Mouse (Mus musculus) neural tube, embryonic 11.5 days (tissue): Measurements from ENCODE around the gene Tmem50a. TPM values are rescaled to one million over a fixed set of nuclear protein-coding genes. Genes with fewer than 3 reads are reported as not detected.

Experiments used
- ATAC-seq: fragments of 200-750 bp; cut with Nextera tagmentation; 2 replicates; pipeline ENCODE4 v1.8.0; 2017; ENCODE audit warnings: moderate number of reproducible peaks, mild to moderate bottlenecking, moderate TSS enrichment, moderate library complexity; ENCODE audit not compliant: insufficient read depth, low FRiP score, low TSS enrichment
- DNase-seq: peaks from one replicate; pipeline ENCODE4 v3.0.0-alpha.2; 2015; ENCODE audit warnings: low spot score
- H3K27ac ChIP-seq: fragments of 300-500 bp; sonication (generic); 2 replicates; pipeline ENCODE4 v1.5.1; 2014; ENCODE audit warnings: low read depth, mild to moderate bottlenecking, low read length
- H3K27me3 ChIP-seq: fragments of 300-500 bp; sonication (generic); 2 replicates; pipeline ENCODE4 v1.6.1; 2014; ENCODE audit warnings: mild to moderate bottlenecking, low read length, mixed read lengths; ENCODE audit not compliant: control insufficient read depth, insufficient read depth
- H3K36me3 ChIP-seq: fragments of 300-500 bp; sonication (generic); 2 replicates; pipeline ENCODE4 v1.6.1; 2014; ENCODE audit warnings: mild to moderate bottlenecking, low read length, moderate library complexity, mixed read lengths; ENCODE audit not compliant: control insufficient read depth, insufficient read depth
- H3K4me1 ChIP-seq: fragments of 300-500 bp; sonication (generic); 2 replicates; pipeline ENCODE4 v1.6.1; 2014; ENCODE audit warnings: low read length, mixed read lengths; ENCODE audit not compliant: control insufficient read depth, insufficient read depth
- H3K4me2 ChIP-seq: fragments of 300-500 bp; sonication (generic); 2 replicates; pipeline ENCODE4 v1.6.1; 2014; ENCODE audit warnings: low read depth, mild to moderate bottlenecking, moderate library complexity
- H3K4me3 ChIP-seq: fragments of 300-500 bp; sonication (generic); 2 replicates; pipeline ENCODE4 v1.5.1; 2014; ENCODE audit warnings: low read depth, low read length
- H3K9ac ChIP-seq: fragments of 300-500 bp; sonication (generic); 2 replicates; pipeline ENCODE4 v1.6.1; 2014; ENCODE audit warnings: mild to moderate bottlenecking, low read length
- H3K9me3 ChIP-seq: fragments of 300-500 bp; sonication (generic); 2 replicates; pipeline ENCODE4 v1.6.1; 2016; ENCODE audit warnings: low read length; ENCODE audit not compliant: control insufficient read depth
- WGBS: fragments of 180-500 bp; shearing (Covaris S2); extraction: QIAGEN DNeasy Blood & Tissue Kit; methylation state at CpG from one replicate; pipeline ENCODE4 v1.1.7; 2014; 5-methylcytosine and 5-hydroxymethylcytosine counted together
- polyA plus RNA-seq: library from polyadenylated mRNA; unstranded; fragments of >200 nt; fragmentation: Nextera tagmentation; extraction: Ambion mirVana; gene quantifications from 2 replicates; pipeline ENCODE4 v1.2.1, GENCODE M21; 2014

Gene Tmem50a
- polyA plus RNA-seq, 1 experiment from 2014 or later = 150 TPM

DNA sequence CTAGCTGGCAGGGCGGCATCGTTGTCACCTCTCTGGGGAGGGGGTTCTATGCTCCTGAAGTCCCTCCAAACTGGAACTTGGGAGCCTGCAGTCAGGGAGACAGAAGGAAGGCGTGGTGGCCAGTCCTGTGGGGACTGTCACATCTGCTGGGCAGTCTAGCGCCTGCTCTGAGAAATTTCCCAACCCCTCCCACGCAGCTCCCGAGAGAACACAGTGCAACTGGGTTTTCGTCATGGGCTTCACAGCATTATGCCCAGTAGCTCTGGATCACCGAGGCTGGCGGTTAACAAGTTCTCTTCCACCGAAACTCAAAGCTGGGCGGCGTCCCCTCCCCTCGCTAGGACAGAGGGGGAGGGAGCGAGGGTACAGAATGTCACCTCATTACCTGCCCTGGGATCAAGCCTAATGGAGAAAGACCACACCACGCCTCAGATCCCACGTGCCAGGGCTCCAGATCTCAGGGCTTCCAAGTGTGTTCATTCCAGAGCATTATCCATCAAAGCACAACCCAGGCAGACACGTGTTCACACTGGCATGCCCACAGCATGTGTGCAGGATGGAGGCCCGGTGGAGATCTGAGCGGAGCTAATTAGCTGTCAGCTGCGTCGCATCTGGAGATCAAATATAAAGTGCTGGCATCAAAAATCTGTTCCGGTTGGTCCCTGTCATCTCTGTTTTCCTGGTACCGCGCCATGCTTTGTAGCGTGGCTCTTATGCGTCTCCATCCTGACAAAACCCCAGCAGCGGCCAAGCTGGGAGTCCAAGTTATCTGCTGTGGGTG is 29.1 kb upstream of the Tmem50a start:
- no peak overlapping the region; the same call in 1 of the 2 replicates for H3K9ac ChIP-seq
- H3K27ac ChIP-seq = no peak overlapping the region
- H3K27me3 ChIP-seq = 0 out of 2 replicates have a peak, but pooled peaks cover 5% of the 10 kb centered on the region
- H3K4me3 ChIP-seq = no peak overlapping the region
- H3K36me3 ChIP-seq = no peaks in the 10 kb centered on the region
- DNase-seq (no peak), ATAC-seq (no peak)
- WGBS = 56% methylated on average over 26 of the region's 27 CpGs
- H3K4me2 ChIP-seq = no peak overlapping the region
- no peaks in the 10 kb centered on the region for H3K4me1 ChIP-seq
- H3K9me3 ChIP-seq = no peaks in the 10 kb centered on the region

DNA sequence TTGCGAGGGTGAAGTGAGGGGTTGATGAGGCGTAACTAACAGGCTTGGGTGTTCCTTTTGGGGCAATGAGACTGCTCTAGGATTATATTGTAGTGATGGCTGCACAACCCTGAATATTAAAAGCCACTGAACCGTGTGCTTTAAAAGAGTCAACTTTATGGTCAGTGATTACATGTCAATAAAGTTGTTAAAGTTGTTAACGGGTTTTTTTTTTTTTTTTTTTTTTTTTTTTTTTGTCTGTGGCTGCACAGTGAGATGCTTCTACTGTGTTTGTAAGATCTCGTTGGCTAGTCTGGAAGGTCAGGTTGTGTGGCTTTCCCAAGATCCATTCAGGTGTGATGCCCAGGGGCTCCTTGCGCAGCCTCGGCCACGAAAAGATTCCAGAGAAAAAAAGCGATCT is 25.1 kb upstream of the Tmem50a start:
- Histone ChIP-seq H3K27ac (no peak overlapping the region), H3K4me2 (no peak overlapping the region), H3K9me3 (no peaks in the 10 kb centered on the region), H3K4me3 (no peak overlapping the region), H3K27me3 (0 out of 2 replicates have a peak, but pooled peaks cover 5% of the 10 kb centered on the region), H3K4me1 (no peaks in the 10 kb centered on the region), H3K9ac (no peak overlapping the region), H3K36me3 (peaks cover 2% of the 10 kb centered on the region; the same call in 1 of the 2 replicates)
- no peak for ATAC-seq
- DNase-seq = no peak
- WGBS = 41% methylated on average over 9 of the region's 9 CpGs

DNA sequence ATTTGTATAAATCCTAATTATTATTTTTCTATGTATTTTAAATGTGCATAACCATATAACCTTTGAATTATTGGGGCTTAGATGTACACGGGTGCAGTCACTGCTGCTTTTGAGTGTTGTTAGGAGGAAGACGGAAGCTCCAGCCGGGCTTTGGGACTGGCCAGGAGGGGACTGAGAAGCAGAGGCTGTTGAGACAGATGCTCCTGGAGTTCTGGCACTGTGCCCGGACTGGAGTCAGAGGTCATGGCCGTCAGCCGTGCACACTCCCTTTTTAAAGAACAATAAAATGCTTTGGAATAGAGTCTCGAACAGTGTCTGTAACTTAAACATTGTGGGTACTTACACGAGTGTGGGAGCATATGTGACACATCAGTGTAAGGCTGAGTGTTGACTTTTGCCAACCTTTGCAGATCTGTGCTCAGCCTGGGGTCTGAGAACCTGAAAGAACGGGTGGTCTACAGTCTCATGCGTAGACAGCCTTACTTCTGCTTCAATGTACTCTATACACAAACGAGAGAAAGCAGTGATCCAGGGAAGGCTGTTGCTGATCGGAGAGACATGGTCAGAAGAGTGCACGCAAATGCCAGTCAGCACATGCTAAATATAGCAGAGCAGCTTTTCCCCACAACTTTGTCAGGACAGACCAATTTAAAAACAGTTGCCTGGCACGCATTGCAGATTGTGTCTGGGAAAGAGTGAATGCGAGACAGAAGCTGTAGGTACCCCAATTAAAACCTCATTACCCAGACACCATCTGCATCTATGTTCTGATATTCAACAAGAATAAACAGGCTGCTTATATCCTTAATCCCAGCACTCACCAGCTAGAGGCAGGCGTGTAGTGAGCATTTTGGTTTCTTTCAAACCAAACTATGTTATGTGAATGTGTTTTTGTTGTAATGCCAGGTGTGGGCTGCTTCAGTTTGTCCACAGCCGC is 22.7 kb upstream of the Tmem50a start:
- ATAC-seq (no peak), DNase-seq (no peak)
- H3K4me1 ChIP-seq = no peaks in the 10 kb centered on the region
- no peak overlapping the region for H3K9ac ChIP-seq
- H3K36me3 ChIP-seq = peaks cover 8% of the 10 kb centered on the region; the same call in 1 of the 2 replicates
- no peak overlapping the region for H3K27ac ChIP-seq
- no peaks in the 10 kb centered on the region for H3K9me3 ChIP-seq
- H3K4me2 ChIP-seq = no peak overlapping the region
- H3K4me3 ChIP-seq = no peak overlapping the region
- no peaks in the 10 kb centered on the region for H3K27me3 ChIP-seq
- 73% methylated on average over 17 of the region's 17 CpGs for WGBS

DNA sequence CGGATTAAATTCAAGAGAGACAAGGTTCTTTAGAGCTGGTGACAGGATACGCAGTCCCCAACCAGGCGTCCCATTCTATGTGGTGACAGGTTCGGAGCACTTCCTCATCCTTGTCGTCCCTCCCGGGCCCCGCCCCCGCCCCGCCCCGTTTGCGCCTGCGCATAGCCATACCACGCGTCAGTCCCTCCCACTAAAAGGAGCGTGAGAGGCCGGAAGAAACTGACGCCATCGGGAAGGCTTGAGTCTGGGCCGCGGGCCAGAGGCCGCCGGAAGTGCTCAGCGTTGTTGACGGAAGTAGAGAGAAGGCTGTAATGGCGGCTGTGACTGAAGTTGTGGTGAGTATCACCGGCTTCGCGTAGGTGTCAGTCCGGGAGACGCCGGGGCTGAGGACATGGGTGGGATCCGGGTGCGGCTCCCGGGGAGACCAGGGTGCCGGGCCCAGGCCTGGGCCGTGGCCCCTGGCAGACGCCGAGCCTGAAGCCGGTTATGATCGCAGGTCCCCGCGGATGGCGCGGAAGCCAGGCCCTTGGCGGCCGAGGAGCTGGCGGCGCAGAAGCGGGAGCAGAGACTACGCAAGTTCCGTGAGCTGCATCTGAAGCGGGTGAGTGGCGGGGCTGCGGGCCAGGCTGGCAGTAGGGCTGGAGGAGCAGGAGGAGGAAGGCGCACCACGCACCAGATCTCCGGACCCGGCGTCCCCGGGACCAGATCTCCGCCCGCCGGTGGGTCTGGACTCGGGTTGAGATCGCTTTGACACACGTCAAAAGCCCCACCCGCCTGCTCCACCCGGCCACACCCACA is 16.1 kb upstream of the Tmem50a start, which contains the start of gene Syf2:
Gene Syf2, plus strand, starts transcription at position 215 of the 798 bp plus-strand sequence.
- Histone ChIP-seq H3K27me3 (no peaks in the 10 kb centered on the region), H3K4me2 (peak within 1 kb of the TSS; percentile 92), H3K9me3 (no peaks in the 10 kb centered on the region), H3K4me1 (no peaks in the 10 kb centered on the region), H3K27ac (peak within 1 kb of the TSS; percentile 45), H3K4me3 (peak within 1 kb of the TSS; percentile 91), H3K9ac (peak within 1 kb of the TSS; percentile 53), H3K36me3 (peaks cover 10% of the 10 kb centered on the region; the same call in 1 of the 2 replicates)
- peak; percentile 94 for ATAC-seq
- DNase-seq = peak; percentile 96
- WGBS = under 1% methylated on average over 68 of the region's 68 CpGs

DNA sequence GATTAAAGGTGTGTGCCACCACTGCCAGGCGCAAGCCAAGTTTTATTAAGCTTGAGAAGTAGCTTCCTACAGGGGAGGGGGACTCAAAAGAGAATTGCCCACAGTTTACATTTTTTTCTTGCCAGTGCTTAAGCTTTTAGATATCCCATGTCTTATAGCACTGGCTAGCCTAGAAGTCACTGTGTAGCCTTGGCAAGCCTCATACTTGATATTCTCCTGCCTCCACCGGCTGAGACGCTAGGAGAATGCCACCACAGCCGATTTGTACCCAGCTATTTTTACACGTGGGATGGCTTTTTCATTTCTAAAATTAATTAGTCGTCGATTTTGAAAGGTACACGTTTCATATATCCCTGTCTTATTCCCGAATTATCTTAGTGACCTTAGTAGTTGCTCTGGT is 15.4 kb upstream of the Tmem50a start:
- Histone ChIP-seq H3K27me3 (no peaks in the 10 kb centered on the region), H3K9me3 (no peaks in the 10 kb centered on the region), H3K36me3 (peaks cover 11% of the 10 kb centered on the region; the same call in 1 of the 2 replicates), H3K4me3 (peak overlapping the region; percentile 91), H3K9ac (no peak overlapping the region), H3K27ac (no peak overlapping the region), H3K4me2 (peak overlapping the region; percentile 92), H3K4me1 (peaks cover 4% of the 10 kb centered on the region; the same call in 1 of the 2 replicates)
- 32% methylated on average over 9 of the region's 9 CpGs for WGBS
- DNase-seq (no peak), ATAC-seq (no peak)

DNA sequence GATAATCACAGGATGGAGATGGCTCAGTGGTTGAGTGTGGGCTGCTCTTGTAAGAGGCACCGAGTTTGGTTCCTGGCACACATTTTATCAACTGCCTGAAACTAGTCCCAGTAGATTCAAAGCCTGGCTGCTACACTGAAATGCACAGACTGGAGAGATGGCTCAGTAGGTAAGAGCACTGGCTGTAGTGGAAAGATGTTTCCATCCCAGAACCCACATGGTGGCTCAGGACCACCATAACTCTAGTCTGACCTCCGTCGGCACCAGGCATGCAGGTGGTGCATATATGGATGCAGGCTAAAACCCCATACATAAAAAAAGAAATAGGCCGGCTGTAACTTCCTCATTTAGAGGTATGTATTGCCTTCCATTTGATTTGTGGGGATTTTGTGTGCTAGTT is 14.7 kb upstream of the Tmem50a start:
- no peak overlapping the region for H3K4me3 ChIP-seq
- DNase-seq = no peak
- no peak overlapping the region for H3K27ac ChIP-seq
- no peak for ATAC-seq
- no peaks in the 10 kb centered on the region for H3K9me3 ChIP-seq
- WGBS = 77% methylated on average over 4 of the region's 4 CpGs
- peaks cover 9% of the 10 kb centered on the region; the same call in 1 of the 2 replicates for H3K4me1 ChIP-seq
- no peaks in the 10 kb centered on the region for H3K27me3 ChIP-seq
- H3K36me3 ChIP-seq = peaks cover 8% of the 10 kb centered on the region; the same call in 1 of the 2 replicates
- no peak overlapping the region for H3K4me2 ChIP-seq
- no peak overlapping the region for H3K9ac ChIP-seq

DNA sequence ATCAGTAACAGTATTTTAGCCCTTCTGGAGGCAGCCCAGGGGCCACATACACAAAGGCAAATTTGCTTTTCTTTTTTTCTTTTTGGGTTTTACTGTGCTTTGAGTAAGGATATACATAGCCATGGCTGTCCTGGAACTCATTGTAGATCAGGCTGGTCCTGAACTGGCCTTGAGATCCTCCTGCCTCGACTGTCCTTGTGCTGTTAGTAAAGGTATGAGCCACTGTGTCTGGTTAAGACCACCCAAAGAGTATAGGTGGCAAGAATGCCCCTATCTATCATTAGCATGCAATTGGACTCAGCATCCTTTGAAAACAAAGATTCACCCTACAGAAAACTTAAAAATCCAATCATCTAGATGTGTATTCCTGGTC is 13.6 kb upstream of the Tmem50a start:
- DNase-seq (no peak), ATAC-seq (no peak)
- H3K9ac ChIP-seq = no peak overlapping the region
- no peak overlapping the region for H3K4me3 ChIP-seq
- no peaks in the 10 kb centered on the region for H3K27me3 ChIP-seq
- no peak overlapping the region for H3K27ac ChIP-seq
- WGBS = 93% methylated on average over 1 of the region's 1 CpGs
- H3K36me3 ChIP-seq = peaks cover 6% of the 10 kb centered on the region; the same call in 1 of the 2 replicates
- H3K4me2 ChIP-seq = no peak overlapping the region
- H3K4me1 ChIP-seq = peaks cover 9% of the 10 kb centered on the region; the same call in 1 of the 2 replicates
- no peaks in the 10 kb centered on the region for H3K9me3 ChIP-seq
